Mouse (Mus musculus) kidney, adult 2 months (tissue): ENCODE results near the gene 7530416G11Rik. TPM values are rescaled to one million over a fixed set of nuclear protein-coding genes. Genes with fewer than 3 reads are reported as not detected.
A peak's percentile ranks its signal among the peaks of the same experiment; 100 is the strongest.

Experiments
- DNase-seq: peaks from one replicate; pipeline ENCODE4 v3.0.0; 2021
- H3K27ac ChIP-seq: fragments of 200-500 bp; 2 replicates; pipeline ENCODE4 v1.5.1; 2012; ENCODE audit warnings: low read depth, low read length, control low read depth, inconsistent platforms; ENCODE audit not compliant: insufficient read depth
- H3K27me3 ChIP-seq: fragments of 200-500 bp; replicated peaks from 2 replicates; pipeline ENCODE4 v1.6.1; 2012; ENCODE audit warnings: mild to moderate bottlenecking, moderate library complexity, low read length, inconsistent platforms; ENCODE audit not compliant: control insufficient read depth, insufficient read depth
- H3K36me3 ChIP-seq: fragments of 200-500 bp; 2 replicates; pipeline ENCODE4 v1.6.1; 2012; ENCODE audit warnings: mild to moderate bottlenecking, moderate library complexity, low read length, inconsistent platforms; ENCODE audit not compliant: control insufficient read depth, insufficient read depth
- H3K4me1 ChIP-seq: fragments of 200-500 bp; 2 replicates; pipeline ENCODE4 v1.6.1; 2011; ENCODE audit warnings: low read length; ENCODE audit not compliant: control insufficient read depth, insufficient read depth
- H3K4me3 ChIP-seq: fragments of 200-500 bp; 2 replicates; pipeline ENCODE4 v1.5.1; 2011; ENCODE audit warnings: mild to moderate bottlenecking, low read depth, low read length, control low read depth; ENCODE audit not compliant: insufficient read depth
- CTCF ChIP-seq: fragments of 200-500 bp; conservative IDR thresholded peaks from 2 replicates; pipeline ENCODE4 v1.5.1; 2011; ENCODE audit warnings: low read depth, mild to moderate bottlenecking, control low read depth, low read length, moderate library complexity, mixed read lengths; ENCODE audit not compliant: insufficient read depth, insufficient read length
- POLR2A ChIP-seq: fragments of 200-500 bp; IDR thresholded peaks from one replicate; pipeline ENCODE4 v1.6.1; 2011; ENCODE audit warnings: low read depth, low read length, control low read depth
- WGBS: fragments of 180-500 bp; shearing (Covaris S2); methylation state at CpG from one replicate; pipeline ENCODE4 v1.1.7; 2018; 5-methylcytosine and 5-hydroxymethylcytosine counted together
- polyA plus RNA-seq: library from polyadenylated mRNA; depleted of rRNA; stranded (reverse); fragments of >200 nt; gene quantifications from 2 replicates; pipeline ENCODE4 v1.2.3, GENCODE M21; 2012

7530416G11Rik gene
- polyA plus RNA-seq, 1 experiment: not detected

DNA sequence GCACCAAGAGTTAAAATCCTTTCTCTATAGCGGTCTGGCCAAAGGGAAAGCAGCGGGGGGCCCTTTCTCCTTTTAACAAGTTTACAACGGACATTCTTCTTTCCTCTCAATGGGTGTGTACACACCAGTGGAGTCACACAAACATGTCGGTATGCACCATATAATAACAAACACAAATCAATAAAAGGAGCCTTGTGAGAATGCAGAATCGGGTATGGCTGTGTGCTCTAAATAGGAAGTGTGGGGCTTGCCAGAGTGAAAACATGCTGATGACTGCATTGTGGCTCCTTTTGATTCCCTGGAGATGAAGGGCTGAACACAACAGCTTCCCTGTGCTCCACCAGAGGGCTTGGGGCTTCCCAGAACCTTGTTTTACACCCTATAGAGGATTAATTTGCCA, 38.8 kb downstream of the 7530416G11Rik start:
- DNase-seq: no peak
- Histone ChIP-seq H3K27ac (no peak overlapping the region), H3K4me3 (no peak overlapping the region), H3K4me1 (peaks cover 7% of the 10 kb centered on the region), H3K27me3 (no peaks in the 10 kb centered on the region), H3K36me3 (peaks cover 1% of the 10 kb centered on the region)
- 62% methylated on average over 5 of the region's 5 CpGs for WGBS
- TF ChIP-seq POLR2A: no peak
- no peak for TF ChIP-seq CTCF

DNA sequence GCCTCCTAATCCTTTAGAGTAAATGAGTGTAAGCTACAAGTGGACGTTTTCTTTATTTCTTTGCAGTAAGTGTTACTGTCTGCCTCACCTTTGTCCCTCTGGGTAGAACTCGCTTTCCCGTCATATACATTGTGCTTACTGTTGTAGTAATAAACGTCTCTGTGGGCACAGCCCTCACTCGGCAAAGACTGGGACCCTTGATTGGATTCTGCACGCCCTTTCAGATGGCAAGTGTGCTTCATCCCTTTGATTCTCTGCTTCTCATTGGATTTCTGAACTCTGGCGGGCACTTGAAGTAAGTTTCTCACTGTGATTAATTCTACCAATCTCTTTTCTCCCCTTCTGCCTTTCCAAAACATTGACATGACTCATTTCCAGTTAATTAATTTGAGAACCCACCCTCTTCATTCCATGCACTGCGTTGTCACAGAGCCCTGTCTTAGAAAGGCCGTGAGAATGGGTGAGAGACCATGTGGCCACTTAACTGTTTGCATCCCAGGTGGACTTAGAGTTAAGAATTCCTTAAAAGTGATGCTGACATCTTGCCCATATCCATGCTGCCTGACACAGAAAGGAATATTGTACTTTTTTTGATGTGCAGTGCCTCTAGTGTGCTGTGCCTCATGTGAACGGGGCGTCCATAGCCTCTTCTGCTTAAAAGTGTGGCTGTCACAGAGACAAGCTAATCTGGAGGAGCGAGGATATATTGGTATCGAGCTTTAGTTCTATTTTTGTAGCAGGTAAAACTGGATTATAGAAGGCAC, 39.8 kb downstream of the 7530416G11Rik start:
- 86% methylated on average over 13 of the region's 13 CpGs for WGBS
- Histone ChIP-seq H3K36me3 (peaks cover 1% of the 10 kb centered on the region), H3K27ac (no peak overlapping the region), H3K4me1 (no peaks in the 10 kb centered on the region; the same call in 1 of the 2 replicates), H3K4me3 (no peak overlapping the region), H3K27me3 (no peaks in the 10 kb centered on the region)
- no peak for DNase-seq
- TF ChIP-seq CTCF: no peak
- TF ChIP-seq POLR2A: no peak

DNA sequence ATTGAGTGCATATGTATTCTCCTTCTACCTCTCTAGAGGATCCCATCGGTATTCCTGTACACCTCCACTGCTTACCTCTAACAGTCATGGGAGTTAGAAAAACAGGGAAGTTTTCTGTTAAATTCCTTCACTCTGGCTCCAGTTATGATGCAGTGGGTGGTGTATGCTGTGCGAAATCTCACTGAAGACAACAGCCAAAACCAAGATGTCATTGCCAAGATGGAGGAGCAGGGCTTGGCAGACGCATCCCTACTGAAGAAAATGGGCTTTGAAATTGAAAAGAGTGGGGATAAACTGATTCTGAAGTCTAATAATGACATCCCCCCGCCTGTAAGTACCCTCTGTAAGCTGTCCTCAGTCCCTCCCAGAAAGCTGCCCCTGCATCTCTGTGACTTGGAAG, 40.9 kb downstream of the 7530416G11Rik start:
- Histone ChIP-seq H3K27ac (no peak overlapping the region), H3K36me3 (peaks cover 1% of the 10 kb centered on the region), H3K27me3 (no peaks in the 10 kb centered on the region), H3K4me1 (peaks cover under 1% of the 10 kb centered on the region; the same call in 1 of the 2 replicates), H3K4me3 (no peak overlapping the region)
- 91% methylated on average over 4 of the region's 4 CpGs for WGBS
- DNase-seq: no peak
- TF ChIP-seq CTCF (no peak), POLR2A (no peak)

DNA sequence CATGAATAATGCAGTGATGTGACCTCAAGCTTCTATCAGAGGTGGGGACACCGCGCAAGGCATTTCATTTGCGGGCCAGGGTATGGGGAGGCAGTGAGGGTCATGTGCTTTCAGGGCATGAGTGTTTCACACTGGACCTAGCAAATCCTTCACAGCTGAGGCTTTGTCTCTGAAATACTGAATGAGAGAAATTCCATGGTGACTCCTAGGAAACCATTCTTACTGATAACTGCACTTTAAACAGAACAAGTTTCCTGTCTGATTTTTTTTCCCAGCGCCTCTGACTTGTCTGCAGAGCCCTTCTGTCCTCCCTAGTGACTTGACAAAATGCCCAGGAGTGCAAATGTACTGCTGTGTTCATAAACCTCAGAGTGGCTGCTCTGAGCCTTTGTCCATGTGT, 41.5 kb downstream of the 7530416G11Rik start:
- 71% methylated on average over 4 of the region's 4 CpGs for WGBS
- Histone ChIP-seq H3K4me1 (peaks cover 6% of the 10 kb centered on the region; the same call in 1 of the 2 replicates), H3K27ac (no peak overlapping the region), H3K4me3 (no peak overlapping the region), H3K27me3 (no peaks in the 10 kb centered on the region), H3K36me3 (peaks cover 1% of the 10 kb centered on the region; the same call in 1 of the 2 replicates)
- TF ChIP-seq CTCF: no peak
- TF ChIP-seq POLR2A: no peak
- no peak for DNase-seq

DNA sequence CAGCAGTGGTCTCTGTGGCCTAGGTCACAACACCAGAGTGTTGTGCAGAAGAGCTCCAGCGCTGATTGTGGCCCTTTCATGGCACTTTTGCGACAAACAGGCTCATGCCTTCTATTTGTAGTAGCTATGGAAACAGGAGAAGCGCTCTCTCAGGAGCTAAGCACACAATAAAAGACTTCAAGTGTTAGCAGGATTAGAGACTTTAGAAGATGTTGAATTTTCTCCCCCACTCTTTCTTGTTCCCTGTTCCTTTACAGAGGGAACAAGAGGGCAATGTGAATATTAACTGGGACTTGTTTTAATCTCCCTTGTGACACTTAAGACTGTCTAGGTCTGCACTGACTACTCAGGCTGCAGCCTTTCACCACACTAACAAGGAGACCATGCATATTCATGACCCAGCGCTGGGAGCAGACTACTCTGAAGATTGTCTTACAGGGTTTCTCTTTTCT, 44.4 kb downstream of the 7530416G11Rik start:
- Histone ChIP-seq H3K4me1 (peaks cover 6% of the 10 kb centered on the region; the same call in 1 of the 2 replicates), H3K4me3 (no peak overlapping the region), H3K27me3 (no peaks in the 10 kb centered on the region), H3K36me3 (peaks cover 1% of the 10 kb centered on the region; the same call in 1 of the 2 replicates), H3K27ac (no peak overlapping the region)
- TF ChIP-seq CTCF (no peak), POLR2A (no peak)
- peak; percentile 32 for DNase-seq
- 56% methylated on average over 4 of the region's 4 CpGs for WGBS

DNA sequence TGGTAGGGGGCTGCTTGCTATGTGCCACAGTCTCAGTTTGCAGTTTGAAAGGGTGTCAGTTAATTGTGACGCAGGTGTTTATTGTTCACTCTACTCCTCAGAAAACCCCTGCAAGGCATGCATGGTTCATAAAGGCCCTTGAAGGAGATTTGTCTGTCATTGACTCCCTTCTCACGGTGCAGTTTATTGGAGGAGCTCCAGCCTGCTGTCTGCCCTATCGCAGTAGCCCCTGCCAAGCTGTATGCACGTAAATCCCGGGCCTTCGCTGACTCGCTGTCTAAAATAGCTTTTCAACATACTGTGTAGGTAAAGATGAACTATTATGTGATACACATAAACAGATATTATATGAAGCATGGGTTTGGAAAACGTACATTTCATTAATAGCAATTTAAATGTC, 45.2 kb downstream of the 7530416G11Rik start:
- no peak for DNase-seq
- H3K27ac ChIP-seq: no peak overlapping the region
- H3K36me3 ChIP-seq: no peaks in the 10 kb centered on the region
- peaks cover 6% of the 10 kb centered on the region; the same call in 1 of the 2 replicates for H3K4me1 ChIP-seq
- H3K27me3 ChIP-seq: no peaks in the 10 kb centered on the region
- 78% methylated on average over 8 of the region's 8 CpGs for WGBS
- TF ChIP-seq POLR2A (no peak), CTCF (no peak)
- no peak overlapping the region for H3K4me3 ChIP-seq

DNA sequence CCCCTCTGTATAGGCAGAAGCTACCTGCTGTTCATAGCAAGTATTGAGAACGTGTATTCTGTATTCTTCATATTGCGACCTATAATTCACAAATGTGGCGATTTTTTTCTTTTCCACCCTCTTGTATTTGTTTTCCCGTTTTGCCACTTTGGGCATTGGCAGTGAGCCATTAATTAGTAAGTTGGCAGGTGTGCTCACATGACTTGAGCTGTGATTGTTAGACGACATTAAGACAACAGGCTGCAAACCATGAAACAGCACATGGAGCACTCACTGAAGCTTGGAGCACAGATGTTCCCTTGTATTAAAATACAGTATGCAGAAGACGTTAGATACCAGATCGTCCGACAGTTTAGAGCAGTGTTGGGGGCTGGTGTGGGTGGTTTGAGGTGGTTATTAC, 46.1 kb downstream of the 7530416G11Rik start:
- WGBS: 53% methylated on average over 8 of the region's 8 CpGs
- no peak overlapping the region for H3K4me3 ChIP-seq
- peaks cover 6% of the 10 kb centered on the region; the same call in 1 of the 2 replicates for H3K4me1 ChIP-seq
- TF ChIP-seq CTCF (no peak), POLR2A (no peak)
- H3K27ac ChIP-seq: no peak overlapping the region
- H3K36me3 ChIP-seq: no peaks in the 10 kb centered on the region
- no peaks in the 10 kb centered on the region for H3K27me3 ChIP-seq
- peak; percentile 64 for DNase-seq
